Mouse (Mus musculus): ENCODE measurements around the gene Krtap4-7. TPM values are rescaled to one million over a fixed set of nuclear protein-coding genes. Genes with fewer than 3 reads are reported as not detected.

Krtap4-7 gene
- total and polyA plus RNA-seq, 3 experiments: not detected

DNA sequence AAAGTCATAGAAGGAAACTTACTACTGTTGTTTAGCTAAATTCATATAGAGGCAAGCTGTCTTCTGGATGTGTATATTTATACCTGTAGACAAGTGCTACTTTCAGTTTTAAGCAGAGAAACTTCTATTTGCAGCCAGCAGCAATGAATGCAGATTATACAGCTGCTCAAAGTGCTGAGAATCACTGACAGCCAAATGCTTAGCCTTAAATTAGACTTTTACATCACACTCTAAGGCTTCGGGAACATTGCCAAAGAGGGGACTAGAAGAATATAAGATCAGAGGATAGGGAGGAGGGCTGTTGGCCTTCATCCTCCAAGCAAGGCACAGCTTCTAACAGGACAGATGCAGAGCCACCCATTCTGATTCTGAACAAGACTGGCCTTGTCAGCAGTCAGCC is 6.8 kb downstream of the Krtap4-7 start:
- in situ Hi-C loops (cut with MboI; ENCODE audit: low pct_ligation_motif_present, low pct_unique_long_range_greater_than_20kb, low sequenced_read_pairs) (no loop called here), dilution Hi-C loops (cut with MboI; ENCODE audit: extremely low pct_ligation_motif_present, extremely low pct_unique_long_range_greater_than_20kb, low sequenced_read_pairs) (no loop called here)
- H3K9me3 ChIP-seq (replicated peaks; ENCODE audit: low read length): no peaks in the 10 kb centered on the region
- no peak overlapping the region for H3K9ac ChIP-seq (ENCODE audit: insufficient read depth, low read depth)
- no peak overlapping the region for H3K27ac ChIP-seq (ENCODE audit: insufficient read depth, low read depth)
- H3K4me2 ChIP-seq (ENCODE audit: insufficient read depth, low read depth, poor library complexity, severe bottlenecking): no peak overlapping the region
- H3K4me1 ChIP-seq (ENCODE audit: control insufficient read depth in 1 of 2, insufficient read depth in 2 of 2): no peaks in the 10 kb centered on the region
- DNase-seq (ENCODE audit: extremely low read depth): no peak
- H3K79me2 ChIP-seq (replicated peaks; ENCODE audit: control insufficient read depth, extremely low read depth, insufficient read depth, poor library complexity, severe bottlenecking): no peaks in the 10 kb centered on the region
- peaks cover 78% of the 10 kb centered on the region for H3K27me3 ChIP-seq (replicated peaks)
- no peak overlapping the region for H3K4me3 ChIP-seq (replicated peaks in 1 of 3; ENCODE audit: low read depth in 2 of 3, low read length in 2 of 3, poor library complexity in 1 of 3)
- TF ChIP-seq ZKSCAN1 (IDR thresholded peaks at IDR 0.05; ENCODE audit: borderline replicate concordance, low read depth, low read length) (no peak), E2F4 (IDR thresholded peaks at IDR 0.05; ENCODE audit: insufficient replicate concordance, low read depth, low read length) (no peak), HCFC1 (IDR thresholded peaks at IDR 0.05; ENCODE audit: low read depth, low read length) (no peak), GABPA (IDR thresholded peaks at IDR 0.05; ENCODE audit: insufficient replicate concordance, low read depth, low read length) (no peak), POLR2A (IDR thresholded peaks at IDR 0.05; ENCODE audit: low read depth, low read length) (no peak), CHD1 (IDR thresholded peaks at IDR 0.05; ENCODE audit: low read depth, low read length) (no peak), BHLHE40 (IDR thresholded peaks at IDR 0.05; ENCODE audit: low read depth, low read length) (no peak), JUND (conservative IDR thresholded peaks at IDR 0.05; ENCODE audit: low read depth, low read length) (no peak), CHD2 (IDR thresholded peaks at IDR 0.05; ENCODE audit: low read length) (no peak), MYC (IDR thresholded peaks at IDR 0.05; ENCODE audit: low read depth, low read length) (no peak), USF2 (conservative IDR thresholded peaks at IDR 0.05; ENCODE audit: low read depth, low read length) (no peak), CTCF (conservative IDR thresholded peaks at IDR 0.05 in 1 of 2, IDR thresholded peaks at IDR 0.05 in 1 of 2; ENCODE audit: low read depth in 2 of 2, low read length in 2 of 2) (no peak), MAFK (IDR thresholded peaks at IDR 0.05; ENCODE audit: insufficient replicate concordance, low read length) (no peak), RCOR1 (conservative IDR thresholded peaks at IDR 0.05; ENCODE audit: low read depth, low read length) (no peak), MAZ (IDR thresholded peaks at IDR 0.05; ENCODE audit: low read depth, low read length) (no peak), KAT2A (IDR thresholded peaks at IDR 0.05; ENCODE audit: insufficient replicate concordance, low read length) (no peak)
- H3K36me3 ChIP-seq (replicated peaks in 1 of 2; ENCODE audit: control insufficient read depth in 1 of 2, insufficient read depth in 1 of 2, low read length in 1 of 2): no peaks in the 10 kb centered on the region

DNA sequence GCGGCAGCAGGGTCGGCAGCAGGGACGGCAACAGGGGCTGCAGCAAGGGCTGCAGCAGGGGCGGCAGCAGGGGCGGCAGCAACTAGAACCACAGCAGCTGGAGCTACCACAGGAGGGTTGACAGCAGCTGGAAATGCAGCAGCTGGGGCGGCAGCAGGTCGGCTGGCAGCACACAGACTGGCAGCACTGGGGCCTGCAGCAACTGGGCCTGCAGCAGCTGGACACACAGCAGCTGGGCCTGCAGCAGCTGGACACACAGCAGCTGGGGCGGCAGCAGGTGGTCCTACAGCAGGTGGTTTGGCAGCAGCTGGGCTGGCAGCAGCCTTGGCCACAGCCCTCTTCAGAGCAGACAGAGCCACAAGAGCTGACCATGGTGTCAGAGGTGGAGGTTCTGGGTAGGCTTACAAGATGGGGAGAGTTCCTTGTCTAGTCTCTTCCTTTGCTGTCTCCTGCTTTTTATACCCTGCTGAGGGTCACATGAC is 9.2 kb downstream of the Krtap4-7 start, which contains the start of gene Krtap4-2:
Krtap4-2 (minus strand) TSS at position 432 of the 482 bp plus-strand sequence.
- DNase-seq (ENCODE audit: extremely low read depth): no peak
- H3K36me3 ChIP-seq (replicated peaks in 1 of 2; ENCODE audit: control insufficient read depth in 1 of 2, insufficient read depth in 1 of 2, low read length in 1 of 2): no peaks in the 10 kb centered on the region
- in situ Hi-C loops (cut with MboI; ENCODE audit: low pct_ligation_motif_present, low pct_unique_long_range_greater_than_20kb, low sequenced_read_pairs): no loop called here
- TF ChIP-seq MAZ (IDR thresholded peaks at IDR 0.05; ENCODE audit: low read depth, low read length) (no peak), MAFK (IDR thresholded peaks at IDR 0.05; ENCODE audit: insufficient replicate concordance, low read length) (no peak), MYC (IDR thresholded peaks at IDR 0.05; ENCODE audit: low read depth, low read length) (no peak), BHLHE40 (IDR thresholded peaks at IDR 0.05; ENCODE audit: low read depth, low read length) (no peak), ZKSCAN1 (IDR thresholded peaks at IDR 0.05; ENCODE audit: borderline replicate concordance, low read depth, low read length) (no peak), USF2 (conservative IDR thresholded peaks at IDR 0.05; ENCODE audit: low read depth, low read length) (no peak), SMC3 (IDR thresholded peaks at IDR 0.05; ENCODE audit: low read depth, low read length) (no peak), IRF4 (IDR thresholded peaks at IDR 0.05; ENCODE audit: low read depth, low read length) (no peak), MXI1 (IDR thresholded peaks at IDR 0.05; ENCODE audit: low read depth, low read length) (no peak), NELFE (IDR thresholded peaks at IDR 0.05; ENCODE audit: low read depth, low read length) (no peak), ZC3H11A (IDR thresholded peaks at IDR 0.05; ENCODE audit: low read depth, low read length) (no peak), HCFC1 (IDR thresholded peaks at IDR 0.05; ENCODE audit: low read depth, low read length) (no peak), ZMIZ1 (IDR thresholded peaks at IDR 0.05; ENCODE audit: low read depth, low read length) (no peak), CHD2 (IDR thresholded peaks at IDR 0.05; ENCODE audit: low read length) (no peak), RCOR1 (conservative IDR thresholded peaks at IDR 0.05; ENCODE audit: low read depth, low read length) (no peak), KAT2A (IDR thresholded peaks at IDR 0.05; ENCODE audit: insufficient replicate concordance, low read length) (no peak), PAX5 (IDR thresholded peaks at IDR 0.05; ENCODE audit: low read length) (no peak)
- dilution Hi-C loops (cut with MboI; ENCODE audit: extremely low pct_ligation_motif_present, extremely low pct_unique_long_range_greater_than_20kb, low sequenced_read_pairs): no loop called here
- H3K27me3 ChIP-seq (replicated peaks): peaks cover 86% of the 10 kb centered on the region
- no peak within 1 kb of the TSS for H3K4me3 ChIP-seq (replicated peaks in 1 of 3; ENCODE audit: low read depth in 2 of 3, low read length in 2 of 3, poor library complexity in 1 of 3)
- no peak within 1 kb of the TSS for H3K27ac ChIP-seq (ENCODE audit: insufficient read depth, low read depth)
- H3K9ac ChIP-seq (ENCODE audit: insufficient read depth, low read depth): no peak within 1 kb of the TSS
- no peaks in the 10 kb centered on the region for H3K9me3 ChIP-seq (replicated peaks; ENCODE audit: low read length)
- no peak within 1 kb of the TSS for H3K4me2 ChIP-seq (ENCODE audit: insufficient read depth, low read depth, poor library complexity, severe bottlenecking)
- no peaks in the 10 kb centered on the region for H3K79me2 ChIP-seq (replicated peaks; ENCODE audit: control insufficient read depth, extremely low read depth, insufficient read depth, poor library complexity, severe bottlenecking)
- H3K4me1 ChIP-seq (ENCODE audit: control insufficient read depth in 1 of 2, insufficient read depth in 2 of 2): no peaks in the 10 kb centered on the region

All from CH12.LX (cell line).